Mouse (Mus musculus): ENCODE data around the gene Ltbp1.

GRCm38 (mm10) chr17:75330366-75330765 lies 325.0 kb downstream of the Ltbp1 start:
- TF ChIP-seq POLR2A (IDR thresholded peaks at IDR 0.05; ENCODE audit: low read depth, low read length) (no peak), CTCF (IDR thresholded peaks at IDR 0.05; ENCODE audit: extremely low read depth, insufficient read depth, insufficient read length, insufficient replicate concordance) (no peak)

Measured in spleen, adult 2 months (tissue).